Mouse (Mus musculus) left cerebral cortex, postnatal 36 days (tissue): ENCODE measurements around the gene Prelid3b. TPM values are rescaled to one million over a fixed set of nuclear protein-coding genes. Genes with fewer than 3 reads are reported as not detected.

Experiments used
- DNase-seq, 2 experiments: peaks; one replicate each; pipeline ENCODE4 v3.0.0; 2021 to 2022; ENCODE audit warnings: low spot score in 2 of 2, mixed read lengths in 1 of 2
- intact Hi-C: fragments of 180-260 bp; cut with DNase I; formaldehyde crosslinking; loops from one replicate; pipeline ENCODE4 v1.15.1; 2025
- total RNA-seq, 2 experiments: library from RNA; stranded (reverse); gene quantifications; 2 replicates each; pipeline ENCODE4 v1.2.3; 2021

Prelid3b gene
- total RNA-seq, 2 experiments from 2014 or later: 48.0 to 50.3 TPM

GRCm38 (mm10) chr2:174436076-174436701 lies 36.7 kb downstream of the Prelid3b start:
- intact Hi-C loops: no loop called here
- DNase-seq: no peak

- intact Hi-C loops: no loop called here
- DNase-seq: no peak
Observed at GRCm38 (mm10) chr2:174434943-174435342, 37.9 kb downstream of the Prelid3b start.

GRCm38 (mm10) chr2:174428996-174429591 lies 43.8 kb downstream of the Prelid3b start:
- DNase-seq: no peak

GRCm38 (mm10) chr2:174428076-174428835 lies 44.6 kb downstream of the Prelid3b start:
- DNase-seq: no peak
- intact Hi-C loops: no loop called here

More at GRCm38 (mm10) chr2:174428996-174429591, 43.8 kb downstream of the Prelid3b start:
- intact Hi-C loops: no loop called here

GRCm38 (mm10) chr2:174426856-174427255 lies 46.0 kb downstream of the Prelid3b start:
- intact Hi-C loops: no loop called here

GRCm38 (mm10) chr2:174424301-174425085 lies 48.4 kb downstream of the Prelid3b start:
- intact Hi-C loops: no loop called here
- DNase-seq: no peak

More at GRCm38 (mm10) chr2:174426856-174427255, 46.0 kb downstream of the Prelid3b start:
- no peak for DNase-seq

- no peak for DNase-seq
- intact Hi-C loops: no loop called here
Observed at GRCm38 (mm10) chr2:174421107-174421506, 51.8 kb downstream of the Prelid3b start.

GRCm38 (mm10) chr2:174415731-174416310 lies 57.1 kb downstream of the Prelid3b start, which contains the start of gene Nelfcd:
Gene Nelfcd (plus strand): TSS chr2:174415804.
- peak; percentile 89 to 90 for DNase-seq
- intact Hi-C loops: no loop called here

Other genes with a start within 250 kb of the Prelid3b start
- gene Gnas, start 188.8 kb downstream of the Prelid3b start, total RNA-seq: 1,000 to 10,000 TPM; 1,724 to 1,906 TPM
- gene Gm20721, start 126.4 kb downstream of the Prelid3b start, total RNA-seq: 1 to 10 TPM; 3.0 TPM
- 10 to 100 TPM; 48.9 to 49.0 TPM for gene Nelfcd, start 57.3 kb downstream of the Prelid3b start, total RNA-seq
- gene Ctsz, start 34.0 kb downstream of the Prelid3b start, total RNA-seq: 10 to 100 TPM; 29.9 to 35.9 TPM
- under 1 TPM in 1 of 2 experiments, not detected in 1; 0.22 TPM for gene Tubb1, start 22.4 kb downstream of the Prelid3b start, total RNA-seq
- gene Atp5e, start 9.0 kb downstream of the Prelid3b start, total RNA-seq: 100 to 1,000 TPM; 278 to 343 TPM
- 10 to 100 TPM; 14.2 to 20.2 TPM for gene Zfp831, start 170.5 kb upstream of the Prelid3b start, total RNA-seq